Mouse (Mus musculus) CH12.LX (cell line): Measurements from ENCODE around the gene Mbd5. TPM values are rescaled to one million over a fixed set of nuclear protein-coding genes. Genes with fewer than 3 reads are reported as not detected.
A peak's percentile ranks its signal among the peaks of the same experiment; 100 is the strongest.

Experiments
- DNase-seq: peaks from one replicate; pipeline ENCODE4 v3.0.0-alpha.2; 2013; ENCODE audit errors: extremely low read depth
- H3K27ac ChIP-seq: 2 replicates; pipeline ENCODE4 v1.5.1; 2012; ENCODE audit warnings: low read depth, mild to moderate bottlenecking, control low read depth, moderate library complexity; ENCODE audit not compliant: insufficient read depth
- H3K27me3 ChIP-seq: replicated peaks from 2 replicates; pipeline ENCODE3; 2012; ENCODE audit warnings: inconsistent platforms
- H3K36me3 ChIP-seq, 2 experiments: replicated peaks in 1 of 2; 2 replicates each; pipeline versions ENCODE3 to v1.6.1; 2012; ENCODE audit warnings: inconsistent platforms in 1 of 2, low read length in 1 of 2, mild to moderate bottlenecking in 1 of 2, mixed read lengths in 1 of 2, moderate library complexity in 1 of 2; ENCODE audit not compliant: control insufficient read depth in 1 of 2, insufficient read depth in 1 of 2
- H3K4me1 ChIP-seq, 2 experiments: 2 replicates each; pipeline ENCODE4 v1.6.1; 2012; ENCODE audit warnings: inconsistent platforms in 1 of 2, moderate library complexity in 1 of 2; ENCODE audit not compliant: insufficient read depth in 2 of 2, control insufficient read depth in 1 of 2
- H3K4me2 ChIP-seq: 2 replicates; pipeline ENCODE4 v1.6.1; 2012; ENCODE audit warnings: low read depth, mild to moderate bottlenecking, control low read depth; ENCODE audit not compliant: poor library complexity, insufficient read depth, severe bottlenecking
- H3K4me3 ChIP-seq, 3 experiments: fragments of 150-350 bp in 1 of 3; sonication (generic) in 1 of 3; replicated peaks in 1 of 3; 2 replicates each; pipeline versions ENCODE3 to v1.5.1; 2011 to 2012; ENCODE audit warnings: low read depth in 2 of 3, low read length in 2 of 3, mild to moderate bottlenecking in 2 of 3, moderate library complexity in 2 of 3, control low read depth in 1 of 3, improper control_type of control experiment in 1 of 3, inconsistent platforms in 1 of 3, mixed read lengths in 1 of 3; ENCODE audit not compliant: poor library complexity in 1 of 3
- H3K79me2 ChIP-seq: replicated peaks from 2 replicates; pipeline ENCODE4 v1.6.1; 2012; ENCODE audit warnings: mild to moderate bottlenecking, moderate library complexity; ENCODE audit not compliant: control insufficient read depth, poor library complexity, insufficient read depth, severe bottlenecking; ENCODE audit errors: extremely low read depth
- H3K9ac ChIP-seq: 2 replicates; pipeline ENCODE4 v1.6.1; 2012; ENCODE audit warnings: low read depth, mild to moderate bottlenecking, control low read depth, moderate library complexity; ENCODE audit not compliant: insufficient read depth
- H3K9me3 ChIP-seq: replicated peaks from 2 replicates; pipeline ENCODE3; 2012; ENCODE audit warnings: low read length, inconsistent platforms, mixed read lengths
- CTCF ChIP-seq, 2 experiments: IDR thresholded peaks in 1 of 2; conservative IDR thresholded peaks in 1 of 2; 2 replicates each; pipeline ENCODE4 v1.5.1; 2011 to 2012; ENCODE audit warnings: low read depth in 2 of 2, low read length in 2 of 2, improper control_type of control experiment in 1 of 2, inconsistent platforms in 1 of 2, mild to moderate bottlenecking in 1 of 2, moderate library complexity in 1 of 2
- E2F4 ChIP-seq: IDR thresholded peaks from 2 replicates; pipeline ENCODE4 v1.6.1; 2011; ENCODE audit warnings: low read depth, low read length, improper control_type of control experiment; ENCODE audit not compliant: insufficient replicate concordance
- ELF1 ChIP-seq: IDR thresholded peaks from 2 replicates; pipeline ENCODE4 v1.6.1; 2014; ENCODE audit warnings: low read depth, mild to moderate bottlenecking, inconsistent platforms, low read length, improper control_type of control experiment
- EP300 ChIP-seq: IDR thresholded peaks from 2 replicates; pipeline ENCODE4 v1.6.1; 2011; ENCODE audit warnings: low read length, improper control_type of control experiment
- ETS1 ChIP-seq: conservative IDR thresholded peaks from 2 replicates; pipeline ENCODE4 v1.6.1; 2012; ENCODE audit warnings: low read depth, mild to moderate bottlenecking, inconsistent platforms, low read length, improper control_type of control experiment, moderate library complexity
- GABPA ChIP-seq: IDR thresholded peaks from 2 replicates; pipeline ENCODE4 v1.6.1; 2012; ENCODE audit warnings: low read depth, low read length, improper control_type of control experiment, inconsistent platforms; ENCODE audit not compliant: insufficient replicate concordance
- HCFC1 ChIP-seq: IDR thresholded peaks from 2 replicates; pipeline ENCODE4 v1.6.1; 2012; ENCODE audit warnings: low read depth, mild to moderate bottlenecking, inconsistent platforms, low read length, improper control_type of control experiment
- IRF4 ChIP-seq: IDR thresholded peaks from 2 replicates; pipeline ENCODE4 v1.6.1; 2014; ENCODE audit warnings: low read depth, mild to moderate bottlenecking, inconsistent platforms, low read length, improper control_type of control experiment
- JUN ChIP-seq: IDR thresholded peaks from 2 replicates; pipeline ENCODE4 v1.6.1; 2011; ENCODE audit warnings: low read depth, mild to moderate bottlenecking, low read length, improper control_type of control experiment, moderate library complexity; ENCODE audit not compliant: insufficient read depth
- JUND ChIP-seq: conservative IDR thresholded peaks from 2 replicates; pipeline ENCODE4 v1.6.1; 2011; ENCODE audit warnings: low read depth, low read length, improper control_type of control experiment
- KAT2A ChIP-seq: IDR thresholded peaks from 2 replicates; pipeline ENCODE4 v1.6.1; 2012; ENCODE audit warnings: low read length, improper control_type of control experiment, inconsistent platforms; ENCODE audit not compliant: insufficient replicate concordance
- MAX ChIP-seq: IDR thresholded peaks from 2 replicates; pipeline ENCODE4 v1.6.1; 2011; ENCODE audit warnings: low read length, improper control_type of control experiment
- MAZ ChIP-seq: IDR thresholded peaks from 2 replicates; pipeline ENCODE4 v1.6.1; 2012; ENCODE audit warnings: low read depth, mild to moderate bottlenecking, inconsistent platforms, low read length, improper control_type of control experiment, moderate library complexity
- NELFE ChIP-seq: IDR thresholded peaks from 2 replicates; pipeline ENCODE4 v1.6.1; 2011; ENCODE audit warnings: low read depth, low read length, improper control_type of control experiment
- PAX5 ChIP-seq: IDR thresholded peaks from 2 replicates; pipeline ENCODE4 v1.6.1; 2012; ENCODE audit warnings: low read length, inconsistent platforms, mixed read lengths
- POLR2AphosphoS2 ChIP-seq: IDR thresholded peaks from 2 replicates; pipeline ENCODE4 v1.6.1; 2011; ENCODE audit warnings: low read depth, low read length, improper control_type of control experiment
- RAD21 ChIP-seq: IDR thresholded peaks from 2 replicates; pipeline ENCODE4 v1.6.1; 2011; ENCODE audit warnings: low read depth, mild to moderate bottlenecking, low read length, improper control_type of control experiment, moderate library complexity
- RCOR1 ChIP-seq: conservative IDR thresholded peaks from 2 replicates; pipeline ENCODE4 v1.6.1; 2012; ENCODE audit warnings: low read depth, mild to moderate bottlenecking, inconsistent platforms, low read length, improper control_type of control experiment
- SIN3A ChIP-seq: IDR thresholded peaks from 2 replicates; pipeline ENCODE4 v1.6.1; 2012; ENCODE audit warnings: low read length, improper control_type of control experiment, inconsistent platforms
- SMC3 ChIP-seq: IDR thresholded peaks from 2 replicates; pipeline ENCODE4 v1.6.1; 2011; ENCODE audit warnings: low read depth, low read length, improper control_type of control experiment
- TBP ChIP-seq: conservative IDR thresholded peaks from 2 replicates; pipeline ENCODE4 v1.6.1; 2011; ENCODE audit warnings: low read depth, low read length, improper control_type of control experiment
- TCF12 ChIP-seq: IDR thresholded peaks from 2 replicates; pipeline ENCODE4 v1.6.1; 2014; ENCODE audit warnings: low read depth, mild to moderate bottlenecking, inconsistent platforms, low read length, improper control_type of control experiment
- USF1 ChIP-seq: IDR thresholded peaks from 2 replicates; pipeline ENCODE4 v1.6.1; 2014; ENCODE audit warnings: low read depth, mild to moderate bottlenecking, inconsistent platforms, low read length, improper control_type of control experiment
- USF2 ChIP-seq: conservative IDR thresholded peaks from 2 replicates; pipeline ENCODE4 v1.6.1; 2011; ENCODE audit warnings: low read depth, low read length, improper control_type of control experiment
- ZMIZ1 ChIP-seq: IDR thresholded peaks from 2 replicates; pipeline ENCODE4 v1.6.1; 2012; ENCODE audit warnings: low read depth, mild to moderate bottlenecking, inconsistent platforms, low read length, improper control_type of control experiment
- dilution Hi-C: fragments of 300-500 bp; cut with MboI; formaldehyde crosslinking; loops from 2 replicates; pipeline ENCODE4 v1.14.3; 2020; ENCODE audit warnings: low sequenced_read_pairs; ENCODE audit not compliant: extremely low pct_unique_long_range_greater_than_20kb, extremely low pct_ligation_motif_present
- in situ Hi-C: fragments of 300-500 bp; cut with MboI; formaldehyde crosslinking; loops from 3 replicates; pipeline ENCODE4 v1.14.3; 2019; ENCODE audit warnings: low sequenced_read_pairs, low pct_ligation_motif_present, low pct_unique_long_range_greater_than_20kb, mixed read lengths
- polyA plus RNA-seq: library from polyadenylated mRNA; unstranded; fragments of >175 nt; gene quantifications from 2 replicates; pipeline ENCODE4 v1.2.1, GENCODE M21; 2012; ENCODE audit warnings: low read depth; ENCODE audit not compliant: insufficient read length
- total RNA-seq, 2 experiments: library from RNA; depleted of rRNA; stranded (reverse); fragments of 300-350 nt in 1 of 2; fragments of >200 nt in 1 of 2; gene quantifications; 2 replicates each; pipeline ENCODE4 v1.2.3; 2012 to 2014

Gene Mbd5
- total and polyA plus RNA-seq, 3 experiments: 2.8 to 6.3 (median 5.8) TPM

DNA sequence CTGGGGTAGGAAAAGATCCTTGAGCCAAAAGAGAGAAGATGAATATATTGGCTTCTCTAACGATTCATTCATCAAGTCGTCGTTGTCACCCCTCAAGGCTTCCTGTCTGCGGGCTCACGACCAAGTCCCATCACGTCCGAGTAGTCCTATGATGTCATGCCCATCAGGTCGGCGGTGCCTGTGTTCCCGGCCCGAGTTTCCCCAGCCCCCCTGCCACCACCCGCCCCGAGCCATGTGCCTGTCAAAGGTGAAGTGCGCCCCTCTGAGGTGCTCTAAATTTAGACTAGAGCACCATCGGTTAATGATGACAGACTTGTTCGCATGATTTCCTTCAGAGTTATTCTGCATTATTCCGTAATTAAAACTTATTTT lies 418.2 kb downstream of the Mbd5 start:
- dilution Hi-C loops: no loop called here
- H3K4me3 ChIP-seq: no peak overlapping the region
- H3K4me2 ChIP-seq: peak overlapping the region; percentile 58

DNA sequence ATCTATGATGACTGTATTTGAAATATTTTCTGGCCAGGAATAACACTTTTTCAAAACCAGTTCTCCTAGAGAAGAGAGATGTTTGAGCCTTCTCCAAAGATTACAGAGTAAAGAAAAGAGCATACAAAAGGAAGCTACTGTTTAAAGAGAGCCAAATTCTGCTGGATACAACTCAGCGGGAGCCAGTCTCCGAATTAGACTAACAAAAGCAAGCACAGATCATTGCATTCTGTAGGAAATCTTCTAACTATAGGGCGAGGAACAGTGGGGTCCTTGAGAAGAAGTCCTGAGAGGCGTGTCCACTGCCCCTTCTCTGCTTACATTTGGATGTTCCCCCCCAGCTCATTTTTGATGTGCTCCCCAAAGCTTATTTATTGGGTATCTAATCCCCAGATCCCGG lies 422.3 kb downstream of the Mbd5 start:
- no peaks in the 10 kb centered on the region; a peak in 1 of 4 replicates for H3K4me1 ChIP-seq
- no peaks in the 10 kb centered on the region for H3K79me2 ChIP-seq
- no peak overlapping the region for H3K9ac ChIP-seq
- H3K9me3 ChIP-seq: no peaks in the 10 kb centered on the region
- H3K27ac ChIP-seq: no peak overlapping the region
- no peak for DNase-seq
- H3K36me3 ChIP-seq: no peaks in the 10 kb centered on the region
- no peak overlapping the region for H3K4me2 ChIP-seq
- in situ Hi-C loops: no loop called here
- no peaks in the 10 kb centered on the region for H3K27me3 ChIP-seq
- no peak overlapping the region for H3K4me3 ChIP-seq
- TF ChIP-seq USF1: no peak
- TF ChIP-seq KAT2A: no peak
- no peak for TF ChIP-seq EP300
- TF ChIP-seq ETS1: no peak
- no peak for TF ChIP-seq SIN3A
- no peak for TF ChIP-seq GABPA
- TF ChIP-seq HCFC1: no peak
- no peak for TF ChIP-seq IRF4
- no peak for TF ChIP-seq PAX5
- TF ChIP-seq JUN: no peak
- TF ChIP-seq TBP: no peak
- no peak for TF ChIP-seq USF2
- no peak for TF ChIP-seq NELFE
- dilution Hi-C loops: no loop called here

More for the DNA sequence above, 418.2 kb downstream of the Mbd5 start:
- Histone ChIP-seq H3K9ac (no peak overlapping the region), H3K79me2 (no peaks in the 10 kb centered on the region), H3K27me3 (no peaks in the 10 kb centered on the region), H3K4me1 (no peaks in the 10 kb centered on the region; a peak in 1 of 4 replicates), H3K36me3 (no peaks in the 10 kb centered on the region), H3K27ac (no peak overlapping the region), H3K9me3 (no peaks in the 10 kb centered on the region)
- in situ Hi-C loops: no loop called here
- DNase-seq: no peak
- TF ChIP-seq E2F4 (no peak), TCF12 (no peak), ZMIZ1 (no peak), EP300 (no peak), MAZ (no peak), RAD21 (no peak), CTCF (conservative IDR thresholded peaks at IDR 0.05 in 1 of 2, IDR thresholded peaks at IDR 0.05 in 1 of 2; ENCODE audit: low read depth in 2 of 2, low read length in 2 of 2) (no peak; a peak in 1 of 4 replicates), POLR2AphosphoS2 (no peak), IRF4 (no peak), USF2 (no peak), RCOR1 (no peak), SMC3 (no peak), ETS1 (no peak), JUND (no peak), MAX (no peak), NELFE (no peak), ELF1 (no peak)
